Mouse (Mus musculus) megakaryocyte, embryonic 14.5 days (primary cell): ENCODE measurements around the gene Hspb3. TPM values are rescaled to one million over a fixed set of nuclear protein-coding genes. Genes with fewer than 3 reads are reported as not detected.

Experiments
- H3K27me3 ChIP-seq: replicated peaks from 2 replicates; pipeline ENCODE3; 2012; ENCODE audit warnings: inconsistent platforms
- H3K36me3 ChIP-seq: replicated peaks from 2 replicates; pipeline ENCODE3; 2012; ENCODE audit warnings: low read length, inconsistent platforms, mixed read lengths
- H3K4me1 ChIP-seq: 2 replicates; pipeline ENCODE4 v1.6.1; 2012; ENCODE audit warnings: inconsistent platforms
- H3K4me3 ChIP-seq: replicated peaks from 2 replicates; pipeline ENCODE3; 2012; ENCODE audit warnings: moderate library complexity, mild to moderate bottlenecking, inconsistent platforms
- H3K9me3 ChIP-seq: 2 replicates; pipeline ENCODE4 v1.6.1; 2012; ENCODE audit warnings: inconsistent platforms
- FLI1 ChIP-seq: IDR thresholded peaks from 2 replicates; pipeline ENCODE4 v1.6.1; 2012; ENCODE audit warnings: low read length, inconsistent platforms, mixed read lengths
- GATA1 ChIP-seq: IDR thresholded peaks from 3 replicates; pipeline ENCODE4 v1.6.1; 2012; ENCODE audit warnings: mixed read lengths, low read length, inconsistent platforms, borderline replicate concordance
- polyA plus RNA-seq: library from polyadenylated mRNA; stranded (reverse); fragments of >175 nt; gene quantifications from 2 replicates; pipeline ENCODE4 v1.2.3, GENCODE M21; 2012; ENCODE audit warnings: low replicate concordance; ENCODE audit not compliant: insufficient read depth

Gene Hspb3
- polyA plus RNA-seq, 1 experiment: not detected

GRCm38 (mm10) chr13:113640944-113641597, 22.4 kb downstream of the Hspb3 start:
- H3K4me1 ChIP-seq: peaks cover 5% of the 10 kb centered on the region
- H3K36me3 ChIP-seq: no peaks in the 10 kb centered on the region
- no peak for TF ChIP-seq GATA1
- no peak for TF ChIP-seq FLI1
- no peaks in the 10 kb centered on the region for H3K27me3 ChIP-seq
- H3K4me3 ChIP-seq: no peak overlapping the region
- H3K9me3 ChIP-seq: no peaks in the 10 kb centered on the region

DNA sequence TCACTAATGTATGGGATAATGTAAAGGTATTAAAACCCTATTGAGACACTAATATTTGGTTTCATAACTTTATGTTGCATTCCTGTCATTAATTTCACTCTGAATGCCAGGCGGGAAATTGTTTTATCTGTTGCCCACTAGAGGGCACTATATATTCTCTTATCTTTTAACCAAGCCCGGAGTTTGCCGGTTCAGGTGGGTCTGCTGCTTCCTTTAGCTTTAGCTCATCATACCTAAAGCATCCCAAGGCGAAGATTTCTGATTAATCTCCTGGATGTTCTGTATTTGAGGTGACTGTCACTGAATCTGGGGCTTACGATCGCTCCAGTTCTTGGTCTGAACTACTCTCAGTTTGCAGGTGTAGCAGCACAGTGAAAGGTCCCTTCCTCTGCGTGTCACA, 24.6 kb downstream of the Hspb3 start:
- Histone ChIP-seq H3K4me3 (no peak overlapping the region), H3K36me3 (no peaks in the 10 kb centered on the region), H3K27me3 (no peaks in the 10 kb centered on the region), H3K9me3 (no peaks in the 10 kb centered on the region), H3K4me1 (peaks cover 10% of the 10 kb centered on the region)
- no peak for TF ChIP-seq GATA1
- no peak for TF ChIP-seq FLI1

GRCm38 (mm10) chr13:113635799-113636222, 27.7 kb downstream of the Hspb3 start:
- no peak for TF ChIP-seq FLI1
- no peak for TF ChIP-seq GATA1
- Histone ChIP-seq H3K27me3 (no peaks in the 10 kb centered on the region), H3K9me3 (no peaks in the 10 kb centered on the region), H3K4me3 (peak overlapping the region; percentile 18), H3K4me1 (peaks cover 13% of the 10 kb centered on the region), H3K36me3 (no peaks in the 10 kb centered on the region)

DNA sequence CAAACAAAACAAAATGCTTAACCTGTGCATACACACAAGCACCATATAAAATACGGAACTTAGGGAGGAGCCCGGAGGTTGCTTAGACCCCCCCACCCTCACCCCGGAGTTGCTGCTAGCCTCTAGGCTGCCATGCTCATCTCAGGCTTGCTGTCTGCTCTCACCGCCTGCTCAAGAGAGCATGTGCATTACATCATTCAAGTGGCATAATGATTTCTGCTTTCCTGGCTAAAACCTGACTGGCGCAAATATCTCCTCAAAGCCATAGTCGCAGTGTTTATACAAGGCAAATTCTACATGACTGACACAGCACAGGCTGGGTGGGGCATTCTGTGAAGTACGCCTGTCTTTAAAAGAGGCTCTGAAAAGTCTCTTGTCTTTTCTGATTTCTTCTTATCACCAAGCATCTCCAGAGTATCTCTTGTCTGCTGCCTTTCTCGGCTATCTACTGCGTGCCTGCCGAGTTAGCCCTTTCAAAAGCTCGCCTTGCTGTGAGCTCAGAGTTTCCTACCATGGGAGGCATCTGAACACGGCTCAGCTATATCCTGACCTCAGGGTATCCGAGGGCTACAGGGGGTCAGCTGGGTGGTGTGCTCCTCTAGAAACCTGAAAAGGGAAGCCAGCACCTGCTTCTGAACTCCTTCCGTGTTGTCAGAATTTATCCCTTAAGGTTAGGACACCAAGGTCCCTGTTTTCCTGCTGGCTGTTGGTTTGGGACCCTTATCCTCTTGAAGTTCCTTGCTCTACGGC, 28.6 kb downstream of the Hspb3 start:
- Histone ChIP-seq H3K4me3 (no peak overlapping the region), H3K4me1 (peaks cover 13% of the 10 kb centered on the region), H3K36me3 (no peaks in the 10 kb centered on the region), H3K9me3 (no peaks in the 10 kb centered on the region), H3K27me3 (no peaks in the 10 kb centered on the region)
- no peak for TF ChIP-seq GATA1
- no peak for TF ChIP-seq FLI1

DNA sequence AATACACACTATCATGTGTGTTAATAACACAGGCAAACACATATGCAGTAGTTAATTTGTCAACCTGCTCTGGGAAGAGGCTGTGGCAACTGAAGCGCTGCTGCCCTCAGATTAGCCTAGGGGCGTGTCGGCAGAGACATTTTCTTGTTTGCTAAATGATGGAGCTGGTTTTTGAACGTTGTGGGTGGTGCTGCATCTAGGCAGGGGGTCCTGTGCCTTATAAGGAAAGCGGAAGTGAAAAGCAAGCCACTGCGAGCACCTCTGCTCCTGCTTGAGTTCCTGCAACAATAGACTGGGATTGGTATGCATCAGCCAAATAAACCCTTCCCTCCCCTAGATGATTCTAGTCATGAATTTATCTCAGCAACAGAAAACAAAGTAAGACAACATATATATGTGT, 31.0 kb downstream of the Hspb3 start:
- H3K9me3 ChIP-seq: no peaks in the 10 kb centered on the region
- no peak overlapping the region for H3K4me3 ChIP-seq
- H3K4me1 ChIP-seq: peaks cover 12% of the 10 kb centered on the region
- no peaks in the 10 kb centered on the region for H3K27me3 ChIP-seq
- H3K36me3 ChIP-seq: no peaks in the 10 kb centered on the region
- TF ChIP-seq FLI1: no peak
- no peak for TF ChIP-seq GATA1

- Histone ChIP-seq H3K4me3 (no peak overlapping the region), H3K27me3 (no peaks in the 10 kb centered on the region), H3K36me3 (no peaks in the 10 kb centered on the region), H3K4me1 (peaks cover 7% of the 10 kb centered on the region), H3K9me3 (no peaks in the 10 kb centered on the region)
- no peak for TF ChIP-seq GATA1
- TF ChIP-seq FLI1: no peak
Observed at GRCm38 (mm10) chr13:113627601-113628000, 35.9 kb downstream of the Hspb3 start.

- Histone ChIP-seq H3K27me3 (peaks cover 2% of the 10 kb centered on the region), H3K9me3 (no peaks in the 10 kb centered on the region)
- TF ChIP-seq GATA1 (no peak), FLI1 (no peak)
Observed at GRCm38 (mm10) chr13:113622865-113623255, 40.6 kb downstream of the Hspb3 start.

GRCm38 (mm10) chr13:113622122-113622864, 41.2 kb downstream of the Hspb3 start:
- no peaks in the 10 kb centered on the region for H3K9me3 ChIP-seq
- no peak for TF ChIP-seq FLI1
- no peak for TF ChIP-seq GATA1
- H3K36me3 ChIP-seq: peaks cover 2% of the 10 kb centered on the region
- no peak overlapping the region for H3K4me3 ChIP-seq
- H3K27me3 ChIP-seq: peaks cover 5% of the 10 kb centered on the region
- peaks cover 10% of the 10 kb centered on the region for H3K4me1 ChIP-seq

More at GRCm38 (mm10) chr13:113622865-113623255, 40.6 kb downstream of the Hspb3 start:
- peaks cover 5% of the 10 kb centered on the region for H3K4me1 ChIP-seq
- no peak overlapping the region for H3K4me3 ChIP-seq
- H3K36me3 ChIP-seq: no peaks in the 10 kb centered on the region

- no peak for TF ChIP-seq FLI1
- TF ChIP-seq GATA1: no peak
- Histone ChIP-seq H3K4me3 (no peak overlapping the region), H3K4me1 (peaks cover 39% of the 10 kb centered on the region)
Observed at GRCm38 (mm10) chr13:113619003-113619402, 44.5 kb downstream of the Hspb3 start.

More at GRCm38 (mm10) chr13:113619003-113619402, 44.5 kb downstream of the Hspb3 start:
- 0 out of 2 replicates have a peak, but pooled peaks cover 6% of the 10 kb centered on the region for H3K9me3 ChIP-seq
- peaks cover 9% of the 10 kb centered on the region for H3K27me3 ChIP-seq
- peaks cover 30% of the 10 kb centered on the region for H3K36me3 ChIP-seq
